Mouse (Mus musculus): ENCODE measurements around the gene Cyp4a32. TPM values are rescaled to one million over a fixed set of nuclear protein-coding genes. Genes with fewer than 3 reads are reported as not detected.
A peak's percentile ranks its signal among the peaks of the same experiment; 100 is the strongest.
"Not testable (repeated sequence)": the region's sequence is repeated elsewhere in the genome, so short reads cannot be mapped to it uniquely, and the experiment has no call there.

Gene Cyp4a32
- total RNA-seq (2021) = 10 to 100 TPM in 1 of 2 experiments, 1 to 10 TPM in 1; 4.4 to 17.8 TPM
- long read RNA-seq, experiment 1, partial matches to known transcripts = 12 of 46 reads
- long read RNA-seq, experiment 1, other reads (novel, unspliced or antisense) = 34 of 46 reads
- long read RNA-seq, experiment 2 = 0 reads

DNA sequence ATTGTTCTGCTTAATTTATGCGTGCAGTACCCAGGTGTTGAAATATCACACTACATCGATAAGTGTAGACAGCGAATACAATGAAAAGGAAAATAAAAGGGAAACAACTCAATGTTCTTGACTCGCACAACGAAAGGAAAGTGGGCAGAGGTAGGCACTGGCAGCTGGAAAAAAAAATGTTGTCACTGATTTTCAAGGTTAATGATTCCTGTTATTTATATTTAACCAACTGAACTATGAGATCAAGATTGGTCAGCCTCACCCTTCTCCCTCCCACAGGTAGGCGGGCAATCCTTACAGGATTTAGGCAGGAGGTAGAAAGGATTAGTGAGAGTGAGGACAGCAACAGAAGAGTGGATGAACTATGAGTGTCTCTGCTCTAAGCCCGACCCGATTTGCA, at the start of gene Cyp4a32:
Cyp4a32 (plus strand) TSS at position 359 of the 400 bp plus-strand sequence.
- DNase-seq = not testable (repeated sequence)

DNA sequence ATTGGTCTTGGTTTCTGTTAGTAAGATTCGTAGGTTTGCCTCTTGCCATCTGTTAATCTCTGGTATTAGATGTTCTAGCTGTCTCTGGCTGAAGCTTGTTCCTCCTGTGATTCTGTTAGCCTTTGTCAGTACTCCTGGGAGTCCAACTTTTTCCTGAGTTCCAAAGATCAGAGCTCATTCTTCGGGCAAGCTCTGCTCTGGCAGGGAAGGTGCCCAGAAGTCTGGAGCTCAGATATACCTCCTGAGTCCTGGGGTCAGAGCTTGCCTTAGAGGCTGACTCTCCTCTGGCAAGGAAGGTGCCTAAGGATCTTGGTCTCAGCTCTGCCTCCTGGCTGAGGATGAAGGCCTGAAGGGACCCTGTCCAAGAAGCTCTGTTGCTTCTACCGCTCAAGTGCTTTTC, 48.0 kb upstream of the Cyp4a32 start:
- no peak for DNase-seq

- no peak for DNase-seq
Observed at GRCm38 (mm10) chr4:115555513-115555912, 45.3 kb upstream of the Cyp4a32 start.

DNA sequence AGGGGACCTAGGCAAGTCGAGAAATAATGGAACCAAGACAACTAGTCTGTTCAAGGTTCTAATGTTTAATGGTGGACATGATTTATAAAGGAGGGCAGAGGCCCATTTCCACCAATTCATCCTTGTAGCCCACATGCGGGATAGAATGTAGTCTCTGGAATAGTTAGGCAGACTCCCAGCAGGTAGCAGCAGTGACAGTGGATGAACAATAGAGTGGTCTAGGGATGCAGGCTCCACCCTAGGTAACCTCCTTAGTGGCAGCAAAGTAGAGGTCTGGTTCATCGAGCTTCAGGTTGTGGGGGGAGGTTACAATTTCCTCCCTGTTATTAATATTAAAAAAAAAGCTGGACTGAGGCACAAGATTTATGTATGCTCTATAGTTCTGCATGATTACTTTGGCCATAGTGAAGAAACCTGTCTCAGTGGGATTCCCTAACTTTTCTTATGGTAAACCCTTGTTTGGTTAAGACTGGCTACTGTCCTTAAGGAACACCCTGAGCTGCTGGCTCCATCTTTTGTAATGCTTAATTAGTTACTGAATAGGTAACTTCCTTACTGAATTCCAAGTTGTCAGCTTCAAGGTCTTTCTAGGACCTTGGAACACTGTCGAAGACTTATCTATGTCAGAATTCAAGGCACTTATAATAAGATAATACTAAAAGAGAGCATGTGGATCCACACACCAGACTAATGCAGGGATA, 42.8 kb upstream of the Cyp4a32 start:
- no peak for DNase-seq

DNA sequence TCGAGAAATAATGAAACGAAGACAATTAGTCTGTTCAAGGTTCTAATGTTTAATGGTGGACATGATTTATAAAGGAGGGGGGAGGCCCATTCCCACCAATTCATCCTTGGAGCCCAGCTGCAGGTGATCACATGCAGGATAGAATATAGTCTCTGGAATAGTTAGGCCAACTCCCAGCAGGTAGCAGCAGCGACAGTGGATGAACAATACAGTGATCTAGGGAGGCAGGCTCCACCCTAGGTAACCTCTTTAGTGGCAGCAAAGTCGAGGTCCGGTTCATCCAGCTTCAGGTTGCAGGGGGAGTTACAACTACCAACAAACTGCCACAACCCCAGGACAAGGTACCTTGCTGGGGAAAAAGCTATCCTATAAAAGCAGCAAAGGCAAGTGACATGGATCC, 39.5 kb upstream of the Cyp4a32 start:
- DNase-seq = not testable (repeated sequence)

DNA sequence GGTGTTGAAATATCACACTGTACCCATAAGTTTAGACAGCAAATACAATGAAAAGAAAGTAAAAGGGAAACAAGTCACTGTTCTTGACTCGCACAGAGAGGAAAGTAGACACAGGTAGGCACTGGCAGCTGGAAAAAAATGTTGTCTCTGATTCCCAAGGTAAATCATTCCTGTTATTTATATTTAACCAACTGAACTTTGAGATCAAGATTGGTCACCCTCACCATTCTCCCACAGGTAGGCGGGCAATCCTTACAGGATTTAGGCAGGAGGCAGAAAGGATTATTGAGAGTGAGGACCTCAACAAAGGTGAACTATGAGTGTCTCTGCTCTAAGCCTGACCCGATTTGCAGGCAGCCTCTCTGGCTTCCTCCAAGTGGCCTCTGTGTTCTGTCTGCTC, 37.4 kb upstream of the Cyp4a32 start, which contains the start of gene Cyp4a31:
Cyp4a31 (plus strand) TSS at position 249 of the 400 bp plus-strand sequence.
- DNase-seq = no peak

DNA sequence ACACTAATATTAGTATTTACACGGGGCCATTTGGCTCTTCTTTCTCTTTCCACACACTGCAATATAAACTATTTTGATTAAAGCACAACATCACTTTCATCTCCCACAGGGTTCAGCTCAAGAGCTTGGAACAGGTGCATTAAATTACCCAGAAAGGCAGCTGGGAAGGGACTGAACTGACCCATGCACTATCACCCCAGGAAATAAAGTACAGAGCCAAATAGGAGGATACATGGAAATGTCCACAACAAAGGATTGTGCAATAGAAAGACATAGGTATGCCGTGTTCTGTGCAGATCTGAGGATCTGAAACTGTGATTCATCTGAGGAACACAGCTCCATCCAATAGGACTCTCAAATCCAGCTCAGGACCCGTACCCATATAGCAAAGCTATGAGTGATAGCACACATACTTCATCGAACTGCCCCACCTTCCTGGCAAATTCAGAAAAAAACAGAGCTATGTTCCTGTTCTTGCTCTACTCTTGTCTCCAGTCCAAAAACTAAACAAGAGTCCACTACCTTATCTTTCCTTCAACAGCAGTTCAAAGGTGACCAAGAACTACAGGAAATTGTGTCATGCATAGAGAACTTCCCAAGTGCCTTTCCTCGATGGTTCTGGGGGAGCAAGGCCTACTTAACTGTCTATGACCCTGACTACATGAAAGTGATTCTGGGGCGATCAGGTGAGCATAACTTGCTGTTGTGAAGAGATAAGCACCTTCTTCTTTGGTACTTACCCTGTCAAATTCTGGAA, 36.1 kb upstream of the Cyp4a32 start:
- DNase-seq = not testable (repeated sequence)

DNA sequence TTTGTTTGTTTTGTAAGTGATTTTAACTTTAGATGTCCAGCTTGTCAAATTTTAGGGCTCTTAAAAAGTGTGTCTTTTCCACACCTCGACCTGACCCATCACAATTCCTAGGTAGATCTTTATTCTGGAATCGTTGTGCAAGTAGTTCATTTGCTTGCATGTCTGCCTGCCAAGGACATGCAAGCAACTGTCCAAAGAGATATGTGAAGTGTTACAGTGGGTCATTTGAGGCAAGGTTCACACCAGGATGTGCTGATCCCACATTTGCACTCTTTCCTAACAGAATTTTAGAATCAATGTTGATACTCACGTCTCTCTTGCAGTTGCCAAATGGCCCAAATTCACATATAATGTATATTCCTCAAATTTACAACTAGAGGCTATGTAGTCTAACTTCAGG, 25.5 kb upstream of the Cyp4a32 start:
- no peak for DNase-seq

- DNase-seq = peak; percentile 25
Observed at GRCm38 (mm10) chr4:115575776-115576175, 25.0 kb upstream of the Cyp4a32 start.

- no peak for DNase-seq
Observed at GRCm38 (mm10) chr4:115583036-115583435, 17.7 kb upstream of the Cyp4a32 start.

GRCm38 (mm10) chr4:115596357-115596756, 4.4 kb upstream of the Cyp4a32 start:
- no peak for DNase-seq

- no peak for DNase-seq
Observed at GRCm38 (mm10) chr4:115596824-115597336, 3.9 kb upstream of the Cyp4a32 start.

- no peak for DNase-seq
Observed at GRCm38 (mm10) chr4:115614005-115614404, 13.2 kb downstream of the Cyp4a32 start.

DNA sequence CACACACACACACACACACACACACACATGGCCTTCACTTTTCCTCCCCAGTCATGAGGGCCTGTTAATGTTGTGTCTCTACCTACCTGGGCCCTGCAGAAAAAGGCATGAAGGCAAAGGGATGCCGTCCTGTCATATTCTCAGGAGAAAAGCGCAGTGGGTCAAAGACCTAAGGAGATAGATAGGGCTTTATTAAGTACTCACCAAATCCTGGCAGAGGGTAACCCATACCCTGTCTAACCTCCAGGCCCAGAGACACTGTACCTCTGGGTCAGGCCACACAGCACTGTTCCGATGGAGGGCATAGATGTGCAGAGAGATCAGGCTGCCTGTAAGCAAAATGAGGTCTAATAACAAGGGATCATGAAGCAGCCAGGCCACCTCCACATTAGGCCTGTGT, 24.8 kb downstream of the Cyp4a32 start:
- not testable (repeated sequence) for DNase-seq

DNA sequence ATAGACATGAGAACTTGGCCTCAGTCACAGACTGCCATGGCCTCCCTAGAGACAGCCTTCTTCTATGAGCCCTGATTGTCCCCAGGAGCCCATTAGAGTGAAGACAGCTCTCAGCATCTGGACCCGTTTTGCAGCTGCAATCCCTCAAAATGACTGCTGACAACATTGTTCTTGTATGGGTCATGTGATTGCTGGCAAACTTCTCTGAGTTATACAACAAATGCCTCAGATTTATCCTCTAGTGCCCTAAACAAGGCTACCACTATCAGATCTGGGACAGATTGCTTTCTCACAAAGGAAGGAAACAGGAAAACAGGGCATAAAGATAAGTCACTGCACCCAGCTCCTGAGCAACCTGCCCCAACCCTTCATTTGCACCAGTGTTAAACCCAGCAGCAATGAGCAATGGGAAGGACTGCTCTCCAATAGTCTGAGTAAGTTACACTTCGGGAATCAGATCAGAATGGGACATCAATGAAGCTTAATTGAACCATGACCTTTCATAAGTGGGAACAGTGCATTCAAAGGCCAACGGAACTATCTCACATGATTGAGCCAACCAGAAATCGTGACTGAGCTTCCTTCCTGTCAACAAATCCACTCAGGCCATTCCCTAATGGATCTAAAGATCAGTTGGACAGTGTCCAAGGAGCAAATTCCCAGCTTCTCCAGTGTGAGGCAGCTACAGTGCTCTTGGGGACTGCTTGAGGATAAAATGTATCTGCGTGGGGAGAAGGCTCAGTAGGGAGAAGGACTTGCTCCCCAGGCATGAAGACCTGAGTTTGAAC, 42.4 kb downstream of the Cyp4a32 start:
- no peak for DNase-seq

- peak; percentile 61 for DNase-seq
Observed at GRCm38 (mm10) chr4:115645371-115645770, 44.6 kb downstream of the Cyp4a32 start.

GRCm38 (mm10) chr4:115647580-115647979, 46.8 kb downstream of the Cyp4a32 start, which contains the start of gene Cyp4b1:
Gene Cyp4b1 (minus strand): TSS chr4:115647723.
- DNase-seq = peak; percentile 77

- no peak for DNase-seq
Observed at GRCm38 (mm10) chr4:115648752-115649151, 48.0 kb downstream of the Cyp4a32 start.

DNA sequence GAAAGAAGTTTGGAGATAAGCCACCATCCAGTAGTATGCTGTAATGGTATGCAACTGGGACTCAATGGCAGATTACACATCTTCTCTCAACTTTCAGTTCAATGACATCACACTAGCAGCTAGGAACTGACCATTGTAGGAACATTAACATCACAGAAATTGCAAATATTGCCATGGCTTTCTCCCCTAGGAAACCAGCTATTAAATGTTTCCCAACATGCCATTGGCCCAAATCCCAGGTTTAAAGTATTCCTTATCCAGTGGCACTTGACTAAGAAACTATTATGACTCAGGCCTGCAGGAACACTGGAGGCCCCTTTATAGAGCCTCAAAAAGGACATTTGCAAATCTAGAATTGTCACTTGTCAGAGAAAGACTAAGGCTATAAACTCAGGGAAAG, 48.6 kb downstream of the Cyp4a32 start:
- peak; percentile 39 for DNase-seq

GRCm38 (mm10) chr4:115650866-115651265, 50.1 kb downstream of the Cyp4a32 start:
- DNase-seq = no peak

GRCm38 (mm10) chr4:115655841-115656534, 55.2 kb downstream of the Cyp4a32 start:
- not testable (repeated sequence) for DNase-seq
